Mouse (Mus musculus): ENCODE results near the gene 9530077C05Rik.

DNA sequence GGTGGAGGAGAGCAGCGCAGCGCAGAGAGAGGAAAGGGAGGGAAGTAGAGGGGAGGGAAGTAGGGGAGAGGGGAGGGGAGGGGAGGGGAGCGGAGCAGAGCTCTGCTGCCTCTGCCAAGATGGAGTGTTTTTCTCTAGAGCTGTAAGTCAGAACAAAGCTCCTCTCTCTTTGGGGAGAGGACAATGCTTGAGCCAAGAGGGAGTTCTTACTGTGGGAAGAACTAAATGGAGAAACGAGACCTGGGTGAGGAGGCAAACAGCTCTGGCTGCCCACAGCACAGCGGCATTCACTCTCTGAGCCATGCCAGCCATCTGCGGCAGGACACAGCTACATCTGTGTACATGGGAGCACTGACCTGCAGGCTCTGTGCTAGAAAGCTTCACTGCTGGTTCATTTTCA, 43.3 kb upstream of the 9530077C05Rik start:
- no peak for TF ChIP-seq POLR2A (IDR thresholded peaks at IDR 0.05; ENCODE audit: low read depth, low read length)
- TF ChIP-seq CTCF (IDR thresholded peaks at IDR 0.05; ENCODE audit: borderline replicate concordance, insufficient read depth, low read length), result no peak

Measured in embryonic fibroblast, embryonic 13.5 days (primary cell).